Mouse (Mus musculus): ENCODE measurements around the gene Iqsec1. TPM values are rescaled to one million over a fixed set of nuclear protein-coding genes. Genes with fewer than 3 reads are reported as not detected.

Iqsec1 gene
- polyA plus RNA-seq, 1 experiment from 2014 or later, result 6.6 TPM

- no peaks in the 10 kb centered on the region for H3K36me3 ChIP-seq (replicated peaks)
- H3K27me3 ChIP-seq (replicated peaks; ENCODE audit: low read depth, poor library complexity, severe bottlenecking), result peaks cover 18% of the 10 kb centered on the region
- H3K27ac ChIP-seq (replicated peaks), result peak overlapping the region; percentile 87
- peaks cover 39% of the 10 kb centered on the region for H3K4me1 ChIP-seq
- no peaks in the 10 kb centered on the region for H3K9me3 ChIP-seq
- peak overlapping the region; percentile 73 for H3K4me3 ChIP-seq
- WGBS, result under 1% methylated on average over 52 of the region's 52 CpGs
- peak; percentile 81 for DNase-seq (ENCODE audit: low spot score)
Observed at GRCm38 (mm10) chr6:90736691-90737245, 251.7 kb downstream of the Iqsec1 start.

GRCm38 (mm10) chr6:90736074-90736672 is 252.3 kb downstream of the Iqsec1 start:
- Histone ChIP-seq H3K36me3 (replicated peaks) (no peaks in the 10 kb centered on the region), H3K4me3 (peak overlapping the region; percentile 73), H3K4me1 (peaks cover 44% of the 10 kb centered on the region), H3K27ac (replicated peaks) (peak overlapping the region; percentile 87), H3K9me3 (no peaks in the 10 kb centered on the region), H3K27me3 (replicated peaks; ENCODE audit: low read depth, poor library complexity, severe bottlenecking) (peaks cover 18% of the 10 kb centered on the region)
- under 1% methylated on average over 69 of the region's 69 CpGs for WGBS
- DNase-seq (ENCODE audit: low spot score), result peak; percentile 72

- H3K36me3 ChIP-seq (replicated peaks), result no peaks in the 10 kb centered on the region
- DNase-seq (ENCODE audit: low spot score), result no peak
- peak overlapping the region; percentile 73 for H3K4me3 ChIP-seq
- 38% methylated on average over 4 of the region's 4 CpGs for WGBS
- H3K27ac ChIP-seq (replicated peaks), result peak overlapping the region; percentile 87
- H3K9me3 ChIP-seq, result no peaks in the 10 kb centered on the region
- H3K4me1 ChIP-seq, result peaks cover 48% of the 10 kb centered on the region
- peaks cover 18% of the 10 kb centered on the region for H3K27me3 ChIP-seq (replicated peaks; ENCODE audit: low read depth, poor library complexity, severe bottlenecking)
Observed at GRCm38 (mm10) chr6:90735396-90736036, 253.0 kb downstream of the Iqsec1 start.

GRCm38 (mm10) chr6:90734806-90735205 is 253.7 kb downstream of the Iqsec1 start:
- H3K4me1 ChIP-seq, result peaks cover 53% of the 10 kb centered on the region
- no peaks in the 10 kb centered on the region for H3K36me3 ChIP-seq (replicated peaks)
- H3K4me3 ChIP-seq, result no peak overlapping the region
- DNase-seq (ENCODE audit: low spot score), result no peak
- H3K9me3 ChIP-seq, result no peaks in the 10 kb centered on the region
- no peak overlapping the region for H3K27ac ChIP-seq (replicated peaks)
- peaks cover 18% of the 10 kb centered on the region for H3K27me3 ChIP-seq (replicated peaks; ENCODE audit: low read depth, poor library complexity, severe bottlenecking)

- no peaks in the 10 kb centered on the region for H3K36me3 ChIP-seq (replicated peaks)
- H3K27ac ChIP-seq (replicated peaks), result no peak overlapping the region; the same call in 1 of the 2 replicates
- H3K27me3 ChIP-seq (replicated peaks; ENCODE audit: low read depth, poor library complexity, severe bottlenecking), result peaks cover 18% of the 10 kb centered on the region
- H3K4me3 ChIP-seq, result no peak overlapping the region
- H3K4me1 ChIP-seq, result peaks cover 60% of the 10 kb centered on the region
- WGBS, result 26% methylated on average over 4 of the region's 4 CpGs
- peak; percentile 38 for DNase-seq (ENCODE audit: low spot score)
- no peaks in the 10 kb centered on the region for H3K9me3 ChIP-seq
Observed at GRCm38 (mm10) chr6:90731327-90731726, 257.2 kb downstream of the Iqsec1 start.

GRCm38 (mm10) chr6:90729829-90730228 is 258.7 kb downstream of the Iqsec1 start:
- Histone ChIP-seq H3K27ac (replicated peaks) (no peak overlapping the region), H3K36me3 (replicated peaks) (no peaks in the 10 kb centered on the region), H3K9me3 (no peaks in the 10 kb centered on the region), H3K4me3 (no peak overlapping the region), H3K27me3 (replicated peaks; ENCODE audit: low read depth, poor library complexity, severe bottlenecking) (0 out of 2 replicates have a peak, but pooled peaks cover 3% of the 10 kb centered on the region), H3K4me1 (peaks cover 58% of the 10 kb centered on the region)
- DNase-seq (ENCODE audit: low spot score), result no peak
- 39% methylated on average over 5 of the region's 5 CpGs for WGBS

GRCm38 (mm10) chr6:90728491-90728931 is 260.0 kb downstream of the Iqsec1 start:
- Histone ChIP-seq H3K27ac (replicated peaks) (no peak overlapping the region), H3K36me3 (replicated peaks) (no peaks in the 10 kb centered on the region), H3K9me3 (no peaks in the 10 kb centered on the region), H3K27me3 (replicated peaks; ENCODE audit: low read depth, poor library complexity, severe bottlenecking) (no peaks in the 10 kb centered on the region), H3K4me1 (peaks cover 54% of the 10 kb centered on the region), H3K4me3 (no peak overlapping the region)
- peak; percentile 81 for DNase-seq (ENCODE audit: low spot score)
- WGBS, result 0% methylated on average over 1 of the region's 1 CpGs

GRCm38 (mm10) chr6:90727826-90728225 is 260.7 kb downstream of the Iqsec1 start:
- no peak overlapping the region for H3K4me3 ChIP-seq
- H3K9me3 ChIP-seq, result no peaks in the 10 kb centered on the region
- 82% methylated on average over 3 of the region's 3 CpGs for WGBS
- H3K27ac ChIP-seq (replicated peaks), result no peak overlapping the region
- H3K36me3 ChIP-seq (replicated peaks), result no peaks in the 10 kb centered on the region
- no peak for DNase-seq (ENCODE audit: low spot score)
- no peaks in the 10 kb centered on the region for H3K27me3 ChIP-seq (replicated peaks; ENCODE audit: low read depth, poor library complexity, severe bottlenecking)
- peaks cover 54% of the 10 kb centered on the region for H3K4me1 ChIP-seq

GRCm38 (mm10) chr6:90726711-90727122 is 261.8 kb downstream of the Iqsec1 start:
- peaks cover 54% of the 10 kb centered on the region for H3K4me1 ChIP-seq
- H3K27me3 ChIP-seq (replicated peaks; ENCODE audit: low read depth, poor library complexity, severe bottlenecking), result no peaks in the 10 kb centered on the region
- H3K36me3 ChIP-seq (replicated peaks), result no peaks in the 10 kb centered on the region
- 75% methylated on average over 2 of the region's 2 CpGs for WGBS
- H3K27ac ChIP-seq (replicated peaks), result no peak overlapping the region
- H3K9me3 ChIP-seq, result no peaks in the 10 kb centered on the region
- DNase-seq (ENCODE audit: low spot score), result no peak
- H3K4me3 ChIP-seq, result no peak overlapping the region

GRCm38 (mm10) chr6:90725526-90725925 is 263.0 kb downstream of the Iqsec1 start:
- Histone ChIP-seq H3K4me1 (peaks cover 42% of the 10 kb centered on the region), H3K27me3 (replicated peaks; ENCODE audit: low read depth, poor library complexity, severe bottlenecking) (no peaks in the 10 kb centered on the region), H3K9me3 (no peaks in the 10 kb centered on the region), H3K4me3 (no peak overlapping the region), H3K27ac (replicated peaks) (peak overlapping the region; percentile 14; the same call in 1 of the 2 replicates), H3K36me3 (replicated peaks) (no peaks in the 10 kb centered on the region)
- WGBS, result 67% methylated on average over 1 of the region's 1 CpGs
- no peak for DNase-seq (ENCODE audit: low spot score)

GRCm38 (mm10) chr6:90722993-90723392 is 265.5 kb downstream of the Iqsec1 start:
- DNase-seq (ENCODE audit: low spot score), result no peak
- Histone ChIP-seq H3K4me1 (peaks cover 27% of the 10 kb centered on the region), H3K9me3 (no peaks in the 10 kb centered on the region), H3K27me3 (replicated peaks; ENCODE audit: low read depth, poor library complexity, severe bottlenecking) (no peaks in the 10 kb centered on the region), H3K36me3 (replicated peaks) (no peaks in the 10 kb centered on the region), H3K4me3 (no peak overlapping the region), H3K27ac (replicated peaks) (no peak overlapping the region)
- WGBS, result 76% methylated on average over 3 of the region's 3 CpGs

- no peak for DNase-seq (ENCODE audit: low spot score)
- WGBS, result 70% methylated on average over 5 of the region's 5 CpGs
Observed at GRCm38 (mm10) chr6:90720996-90721746, 267.3 kb downstream of the Iqsec1 start.

More at GRCm38 (mm10) chr6:90720996-90721746, 267.3 kb downstream of the Iqsec1 start:
- no peaks in the 10 kb centered on the region for H3K27me3 ChIP-seq (replicated peaks; ENCODE audit: low read depth, poor library complexity, severe bottlenecking)
- H3K4me1 ChIP-seq, result peaks cover 22% of the 10 kb centered on the region
- H3K27ac ChIP-seq (replicated peaks), result no peak overlapping the region
- H3K9me3 ChIP-seq, result no peaks in the 10 kb centered on the region
- H3K4me3 ChIP-seq, result no peak overlapping the region
- no peaks in the 10 kb centered on the region for H3K36me3 ChIP-seq (replicated peaks)
